Mouse (Mus musculus) liver, embryonic 15.5 days (tissue): Measurements from ENCODE around the gene Endov. TPM values are rescaled to one million over a fixed set of nuclear protein-coding genes. Genes with fewer than 3 reads are reported as not detected.
A peak's percentile ranks its signal among the peaks of the same experiment; 100 is the strongest.

Source experiments
- ATAC-seq: fragments of 200-750 bp; cut with Nextera tagmentation; 2 replicates; pipeline ENCODE4 v1.8.0; 2017; ENCODE audit warnings: moderate number of reproducible peaks, mild to moderate bottlenecking, moderate library complexity; ENCODE audit not compliant: insufficient read depth
- H3K27ac ChIP-seq: fragments of 300-500 bp; sonication (generic); replicated peaks from 2 replicates; pipeline ENCODE4 v1.5.1; 2015; ENCODE audit warnings: mild to moderate bottlenecking, inconsistent platforms
- H3K27me3 ChIP-seq: fragments of 300-500 bp; sonication (generic); 2 replicates; pipeline ENCODE4 v1.6.1; 2015; ENCODE audit warnings: mild to moderate bottlenecking, inconsistent platforms
- H3K36me3 ChIP-seq: fragments of 300-500 bp; sonication (generic); replicated peaks from 2 replicates; pipeline ENCODE4 v1.6.1; 2015; ENCODE audit warnings: moderate library complexity, mild to moderate bottlenecking, inconsistent platforms
- H3K4me1 ChIP-seq: fragments of 300-500 bp; sonication (generic); replicated peaks from 2 replicates; pipeline ENCODE4 v1.6.1; 2015; ENCODE audit warnings: inconsistent platforms
- H3K4me2 ChIP-seq: fragments of 300-500 bp; sonication (generic); 2 replicates; pipeline ENCODE4 v1.6.1; 2015; ENCODE audit warnings: moderate library complexity, mild to moderate bottlenecking, inconsistent platforms
- H3K4me3 ChIP-seq: fragments of 300-500 bp; sonication (generic); replicated peaks from 2 replicates; pipeline ENCODE4 v1.5.1; 2015; ENCODE audit warnings: mild to moderate bottlenecking, inconsistent platforms
- H3K9ac ChIP-seq: fragments of 300-500 bp; sonication (generic); 2 replicates; pipeline ENCODE4 v1.6.1; 2015; ENCODE audit warnings: moderate library complexity, mild to moderate bottlenecking, inconsistent platforms
- H3K9me3 ChIP-seq: fragments of 300-500 bp; sonication (generic); replicated peaks from 2 replicates; pipeline ENCODE4 v1.6.1; 2016; ENCODE audit warnings: inconsistent platforms
- WGBS: fragments of 180-500 bp; shearing (Covaris S2); methylation state at CpG from one replicate; pipeline ENCODE4 v1.1.7; 2015; ENCODE audit warnings: mixed read lengths; ENCODE audit not compliant: insufficient replicate concordance; 5-methylcytosine and 5-hydroxymethylcytosine counted together
- polyA plus RNA-seq: library from polyadenylated mRNA; unstranded; fragments of >200 nt; fragmentation: Nextera tagmentation; extraction: Ambion mirVana; gene quantifications from 2 replicates; pipeline ENCODE4 v1.2.1, GENCODE M21; 2015

Gene Endov
- polyA plus RNA-seq = 5.3 and 5.8 TPM in 2 replicates

DNA sequence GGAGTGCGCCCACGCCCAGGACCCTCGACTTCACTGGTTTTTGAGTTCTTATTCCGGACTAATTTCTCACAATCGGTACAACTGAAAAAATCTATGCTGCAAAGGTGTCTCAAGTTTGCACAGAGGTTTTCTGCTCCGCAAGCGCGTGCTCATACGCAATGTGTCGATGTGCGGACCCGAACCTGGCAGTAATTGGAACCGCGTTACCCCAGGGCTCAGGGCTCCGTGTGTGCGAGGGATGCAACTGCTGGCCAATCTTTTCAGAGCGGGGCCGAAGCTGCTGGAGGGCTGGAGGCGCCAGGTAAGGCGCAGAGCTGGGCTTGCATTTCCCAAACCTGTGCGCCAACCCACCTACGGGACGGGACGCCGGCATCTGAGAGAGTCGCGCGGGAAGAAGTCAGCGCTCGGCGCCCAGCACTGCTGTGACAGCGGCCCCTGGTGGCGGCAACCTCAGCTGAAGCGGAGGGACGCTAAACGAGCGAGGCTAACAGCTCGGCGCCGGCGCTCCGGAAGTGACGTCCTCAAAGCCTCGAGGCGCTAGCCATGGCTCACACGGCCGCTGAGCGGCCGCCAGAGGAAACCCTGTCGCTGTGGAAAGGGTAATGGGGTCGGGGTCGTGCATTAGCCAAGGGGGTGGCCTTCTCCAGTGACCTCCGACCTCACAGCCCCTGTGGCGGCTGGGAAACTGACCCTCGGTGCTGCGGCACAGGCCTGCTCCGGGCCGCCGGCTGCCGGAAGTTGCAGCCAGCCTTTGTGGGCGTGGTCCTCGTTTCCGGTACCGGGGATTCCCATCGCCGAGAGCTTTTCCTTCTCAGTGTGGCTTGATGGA, at the start of gene Endov:
Gene Endov (plus strand): TSS at position 487 of the 829 bp plus-strand sequence.
- peak; percentile 95 for ATAC-seq
- Histone ChIP-seq H3K9ac (peak within 1 kb of the TSS; percentile 82), H3K9me3 (no peaks in the 10 kb centered on the region), H3K4me3 (peak within 1 kb of the TSS; percentile 95), H3K4me2 (peak within 1 kb of the TSS; percentile 99), H3K4me1 (peaks cover 31% of the 10 kb centered on the region), H3K27me3 (no peaks in the 10 kb centered on the region), H3K36me3 (peaks cover 7% of the 10 kb centered on the region; the same call in 1 of the 2 replicates), H3K27ac (peak within 1 kb of the TSS; percentile 86)
- 1% methylated on average over 66 of the region's 66 CpGs for WGBS

DNA sequence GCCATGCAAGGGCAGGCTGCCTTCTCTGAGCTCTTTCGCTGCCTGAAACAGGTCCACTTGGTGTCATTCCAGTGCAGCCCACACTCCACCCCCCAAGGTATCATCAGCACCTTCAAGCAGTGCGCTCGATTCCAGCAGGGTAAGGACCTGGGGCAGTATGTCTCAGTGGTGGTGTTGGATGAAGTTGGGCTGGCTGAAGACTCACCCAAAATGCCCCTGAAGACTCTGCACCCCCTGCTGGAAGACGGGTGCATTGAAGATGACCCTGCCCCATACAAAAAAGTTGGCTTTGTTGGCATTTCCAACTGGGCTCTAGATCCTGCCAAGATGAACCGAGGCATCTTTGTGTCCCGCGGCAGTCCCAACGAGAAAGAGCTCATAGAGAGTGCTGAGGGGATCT, 48.9 kb upstream of the Endov start:
- Histone ChIP-seq H3K27me3 (no peaks in the 10 kb centered on the region), H3K4me2 (no peak overlapping the region), H3K9me3 (no peaks in the 10 kb centered on the region), H3K4me1 (no peaks in the 10 kb centered on the region; the same call in 1 of the 2 replicates), H3K27ac (no peak overlapping the region), H3K9ac (no peak overlapping the region), H3K36me3 (peaks cover 96% of the 10 kb centered on the region), H3K4me3 (no peak overlapping the region)
- 77% methylated on average over 8 of the region's 8 CpGs for WGBS
- no peak for ATAC-seq

DNA sequence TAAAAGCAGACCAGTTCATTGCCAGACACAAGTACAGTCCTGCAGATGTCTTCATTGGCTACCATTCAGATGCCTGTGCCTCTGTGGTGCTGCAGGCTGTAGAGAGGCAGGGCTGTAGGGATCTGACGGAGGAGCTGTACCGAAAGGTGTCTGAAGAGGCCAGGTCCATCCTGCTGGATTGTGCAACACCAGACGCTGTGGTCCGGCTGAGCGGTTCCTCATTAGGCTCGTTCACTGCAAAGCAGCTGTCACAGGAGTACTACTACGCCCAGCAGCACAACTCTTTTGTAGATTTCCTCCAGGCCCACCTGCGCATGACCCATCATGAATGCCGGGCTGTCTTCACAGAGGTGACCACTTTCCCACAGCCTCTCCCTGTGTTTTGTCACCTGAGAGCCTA, 47.7 kb upstream of the Endov start:
- H3K4me2 ChIP-seq = no peak overlapping the region
- no peaks in the 10 kb centered on the region for H3K9me3 ChIP-seq
- H3K4me1 ChIP-seq = no peaks in the 10 kb centered on the region; the same call in 1 of the 2 replicates
- H3K4me3 ChIP-seq = no peak overlapping the region
- ATAC-seq = no peak
- no peak overlapping the region for H3K27ac ChIP-seq
- no peak overlapping the region for H3K9ac ChIP-seq
- H3K36me3 ChIP-seq = peaks cover 94% of the 10 kb centered on the region
- H3K27me3 ChIP-seq = no peaks in the 10 kb centered on the region
- WGBS = 77% methylated on average over 9 of the region's 9 CpGs

DNA sequence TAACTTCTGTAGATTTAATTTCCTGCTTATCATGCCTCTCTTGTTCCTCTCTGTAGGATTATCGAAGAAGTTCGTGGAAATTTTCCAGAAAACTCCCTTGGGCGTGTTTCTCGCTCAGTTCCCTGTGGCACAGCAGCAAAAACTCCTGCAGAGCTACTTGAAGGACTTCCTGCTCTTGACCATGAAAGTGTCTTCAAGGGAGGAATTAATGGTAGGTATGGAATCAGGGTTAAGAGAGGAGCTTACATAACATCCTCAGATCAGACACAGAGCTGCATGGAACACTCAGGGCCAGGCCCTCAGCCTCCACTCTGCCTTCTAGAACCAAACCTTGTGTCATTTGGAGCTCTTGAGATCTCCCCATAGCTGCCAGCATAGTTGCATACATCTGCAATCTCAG, 35.0 kb upstream of the Endov start:
- Histone ChIP-seq H3K27ac (no peak overlapping the region), H3K4me3 (no peak overlapping the region), H3K4me1 (no peaks in the 10 kb centered on the region), H3K36me3 (peaks cover 71% of the 10 kb centered on the region), H3K9ac (no peak overlapping the region), H3K4me2 (no peak overlapping the region), H3K27me3 (no peaks in the 10 kb centered on the region), H3K9me3 (no peaks in the 10 kb centered on the region)
- ATAC-seq = no peak
- WGBS = 83% methylated on average over 4 of the region's 4 CpGs

DNA sequence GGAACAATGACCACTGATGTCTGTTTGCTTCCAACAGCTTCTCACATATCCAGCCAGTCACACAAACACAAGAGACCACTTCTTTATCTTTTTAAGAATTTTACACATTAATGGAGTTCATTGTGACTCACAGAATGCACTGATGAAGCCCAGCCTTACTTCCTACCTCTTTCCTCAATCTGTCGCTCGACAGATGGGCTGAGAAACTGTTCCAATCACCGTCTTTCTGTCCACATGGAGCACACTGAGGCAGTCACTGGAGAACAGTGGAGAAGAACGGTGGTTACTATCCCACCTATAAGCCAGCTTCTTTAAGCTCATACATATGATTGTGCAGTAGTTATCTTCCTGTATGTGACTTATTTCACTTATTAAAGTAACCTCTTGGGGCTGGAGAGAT, 13.3 kb upstream of the Endov start:
- H3K4me3 ChIP-seq = no peak overlapping the region
- no peak overlapping the region for H3K4me2 ChIP-seq
- H3K36me3 ChIP-seq = peaks cover 85% of the 10 kb centered on the region
- no peaks in the 10 kb centered on the region for H3K4me1 ChIP-seq
- WGBS = 82% methylated on average over 4 of the region's 4 CpGs
- H3K9me3 ChIP-seq = no peaks in the 10 kb centered on the region
- H3K27ac ChIP-seq = no peak overlapping the region
- H3K27me3 ChIP-seq = no peaks in the 10 kb centered on the region
- H3K9ac ChIP-seq = no peak overlapping the region
- no peak for ATAC-seq

DNA sequence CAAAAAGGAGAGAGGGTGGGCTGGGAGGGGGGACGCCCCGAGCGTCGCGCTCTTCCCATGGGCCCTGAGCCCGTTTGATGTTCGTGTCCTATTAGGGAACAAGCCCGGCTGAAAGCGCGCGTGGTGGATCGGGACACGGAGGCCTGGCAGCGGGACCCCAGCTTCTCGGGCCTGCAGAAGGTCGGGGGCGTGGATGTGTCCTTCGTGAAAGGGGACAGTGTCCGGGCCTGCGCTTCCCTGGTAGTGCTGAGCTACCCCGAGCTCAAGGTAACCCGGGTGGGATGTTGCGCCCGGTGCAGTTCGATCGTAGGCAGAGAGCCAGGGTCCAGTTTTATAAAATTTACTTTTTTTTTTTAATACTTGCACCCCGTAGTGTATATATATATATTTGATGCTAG, 542 bp downstream of the Endov start:
- 6% methylated on average over 27 of the region's 27 CpGs for WGBS
- Histone ChIP-seq H3K27ac (peak overlapping the region; percentile 86), H3K9ac (peak overlapping the region; percentile 82), H3K4me3 (peak overlapping the region; percentile 95), H3K36me3 (peaks cover 1% of the 10 kb centered on the region; the same call in 1 of the 2 replicates), H3K9me3 (no peaks in the 10 kb centered on the region), H3K4me1 (peaks cover 31% of the 10 kb centered on the region), H3K4me2 (peak overlapping the region; percentile 99), H3K27me3 (no peaks in the 10 kb centered on the region)
- ATAC-seq = no peak

DNA sequence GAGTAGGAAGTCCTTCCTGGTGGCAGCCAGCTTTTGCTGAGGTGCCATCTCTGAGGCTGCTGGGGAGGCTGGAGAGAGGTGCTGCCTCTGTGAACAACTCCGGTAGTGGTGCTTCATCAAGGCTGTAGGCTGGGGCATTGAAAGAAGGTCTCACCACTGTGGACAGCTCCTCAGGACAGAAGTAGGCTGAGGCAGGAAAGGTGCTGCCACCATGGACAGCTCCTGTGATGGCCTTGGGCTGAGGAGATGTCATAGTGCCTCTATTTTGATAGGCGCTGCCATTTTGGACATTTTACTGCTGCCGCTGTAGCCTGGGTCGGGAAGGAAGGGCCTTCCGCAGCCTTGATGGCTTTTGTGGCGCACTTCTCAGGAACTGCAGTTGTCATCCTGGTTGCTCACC, 1.7 kb downstream of the Endov start:
- Histone ChIP-seq H3K27ac (no peak overlapping the region), H3K4me2 (peak overlapping the region; percentile 99; the same call in 1 of the 2 replicates), H3K4me3 (no peak overlapping the region), H3K9ac (no peak overlapping the region), H3K27me3 (no peaks in the 10 kb centered on the region), H3K4me1 (peaks cover 31% of the 10 kb centered on the region), H3K36me3 (no peaks in the 10 kb centered on the region; the same call in 1 of the 2 replicates), H3K9me3 (no peaks in the 10 kb centered on the region)
- 80% methylated on average over 6 of the region's 6 CpGs for WGBS
- no peak for ATAC-seq

DNA sequence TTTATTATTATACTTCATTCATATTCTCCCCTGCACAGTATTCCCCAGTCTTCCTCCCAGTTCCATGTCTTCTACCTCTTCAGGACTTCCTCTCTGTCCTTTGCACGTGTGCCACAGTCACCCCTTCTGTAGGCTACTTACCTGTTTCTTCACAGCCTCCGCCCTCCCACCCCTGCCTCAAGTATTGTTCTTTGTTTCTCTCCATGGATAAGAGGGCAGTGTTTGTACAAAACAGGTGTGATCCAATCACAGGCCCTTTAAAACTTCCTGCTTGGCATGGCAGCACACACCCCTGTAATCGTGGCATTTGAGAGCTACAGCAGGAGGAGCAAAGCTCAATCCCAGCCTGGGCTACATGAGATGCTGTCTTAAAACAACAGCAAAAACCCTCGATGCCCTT, 2.4 kb downstream of the Endov start:
- H3K4me3 ChIP-seq = no peak overlapping the region
- 71% methylated on average over 4 of the region's 4 CpGs for WGBS
- H3K27me3 ChIP-seq = no peaks in the 10 kb centered on the region
- no peaks in the 10 kb centered on the region; the same call in 1 of the 2 replicates for H3K36me3 ChIP-seq
- no peak overlapping the region for H3K9ac ChIP-seq
- ATAC-seq = no peak
- H3K4me1 ChIP-seq = peaks cover 31% of the 10 kb centered on the region
- H3K9me3 ChIP-seq = no peaks in the 10 kb centered on the region
- H3K27ac ChIP-seq = no peak overlapping the region
- no peak overlapping the region for H3K4me2 ChIP-seq

DNA sequence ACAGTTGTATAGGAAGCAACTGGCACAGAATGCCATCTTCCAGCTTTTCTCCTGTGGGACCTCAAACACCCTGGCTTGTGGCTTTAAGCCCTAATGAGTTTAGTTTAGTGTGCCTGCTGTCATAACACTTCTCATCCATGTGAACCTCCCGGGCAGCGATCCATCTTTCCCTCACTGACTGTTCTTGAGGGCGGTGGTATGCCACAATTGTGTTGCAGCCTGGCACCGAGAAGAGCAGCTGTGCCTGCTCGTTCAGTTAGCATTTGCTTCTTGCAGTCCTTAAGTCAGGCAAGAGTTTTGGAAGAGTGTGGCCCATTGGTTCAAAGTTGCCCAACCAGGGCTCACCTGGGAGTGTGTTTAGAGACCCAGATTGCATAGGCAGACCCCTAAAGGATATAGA, 5.0 kb downstream of the Endov start:
- Histone ChIP-seq H3K9ac (no peak overlapping the region), H3K36me3 (peaks cover 6% of the 10 kb centered on the region; the same call in 1 of the 2 replicates), H3K27ac (no peak overlapping the region), H3K9me3 (no peaks in the 10 kb centered on the region), H3K4me2 (no peak overlapping the region), H3K4me3 (no peak overlapping the region), H3K4me1 (peaks cover 15% of the 10 kb centered on the region), H3K27me3 (no peaks in the 10 kb centered on the region)
- 82% methylated on average over 5 of the region's 5 CpGs for WGBS
- no peak for ATAC-seq

DNA sequence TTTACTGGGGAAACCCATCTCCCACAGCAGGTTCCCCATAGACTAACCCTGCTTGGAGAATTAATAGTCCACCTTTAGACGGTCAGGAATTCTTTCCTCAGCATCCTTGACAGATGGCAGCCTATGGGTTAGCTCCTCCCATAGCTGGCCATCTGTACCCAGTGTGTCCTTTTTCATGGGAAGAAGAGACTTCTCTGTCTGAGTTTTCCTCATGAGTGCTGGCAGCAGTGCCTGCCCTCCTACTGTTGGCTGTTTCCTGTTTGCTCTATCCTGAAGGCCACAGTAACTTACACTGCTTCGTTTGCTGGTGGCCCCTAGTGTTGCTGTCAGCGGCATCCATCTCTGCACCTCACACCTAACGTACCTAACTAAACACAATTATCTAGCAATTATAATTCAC, 6.3 kb downstream of the Endov start:
- WGBS = 67% methylated on average over 4 of the region's 4 CpGs
- H3K27ac ChIP-seq = no peak overlapping the region
- H3K27me3 ChIP-seq = no peaks in the 10 kb centered on the region

DNA sequence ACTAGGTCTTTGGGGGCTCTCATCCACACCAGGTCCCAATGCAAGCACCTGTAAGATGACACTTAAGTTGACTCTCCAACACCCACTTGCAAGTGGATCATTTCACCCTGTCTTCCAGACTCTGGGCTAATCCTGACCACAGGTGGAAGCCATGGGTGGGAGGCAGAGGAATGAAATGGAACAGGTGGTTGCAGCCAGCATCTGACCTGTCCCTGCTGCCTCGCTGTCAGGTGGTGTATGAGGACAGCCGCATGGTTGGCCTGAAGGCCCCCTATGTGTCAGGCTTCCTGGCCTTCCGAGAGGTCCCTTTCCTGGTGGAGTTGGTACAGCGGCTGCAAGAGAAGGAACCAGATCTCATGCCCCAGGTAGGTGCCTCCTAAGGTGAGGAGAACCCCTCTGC, 8.2 kb downstream of the Endov start:
- Histone ChIP-seq H3K4me3 (no peak overlapping the region), H3K9me3 (no peaks in the 10 kb centered on the region), H3K27ac (no peak overlapping the region), H3K9ac (no peak overlapping the region), H3K4me2 (no peak overlapping the region), H3K27me3 (no peaks in the 10 kb centered on the region), H3K36me3 (peaks cover 16% of the 10 kb centered on the region; the same call in 1 of the 2 replicates), H3K4me1 (no peaks in the 10 kb centered on the region)
- 77% methylated on average over 4 of the region's 4 CpGs for WGBS
- no peak for ATAC-seq

More for the DNA sequence above, 6.3 kb downstream of the Endov start:
- Histone ChIP-seq H3K9me3 (no peaks in the 10 kb centered on the region), H3K36me3 (peaks cover 14% of the 10 kb centered on the region; the same call in 1 of the 2 replicates), H3K9ac (no peak overlapping the region), H3K4me1 (peaks cover 6% of the 10 kb centered on the region), H3K4me2 (no peak overlapping the region), H3K4me3 (no peak overlapping the region)
- no peak for ATAC-seq
